Mouse (Mus musculus) spleen, embryonic (tissue): Measurements from ENCODE around the gene Rai2.
"Not testable (repeated sequence)": the region's sequence is repeated elsewhere in the genome, so short reads cannot be mapped to it uniquely, and the experiment has no call there.

Experiments
- CTCF ChIA-PET: fragments of 350-600 bp; sonication (Branson Sonifier 250); formaldehyde crosslinking; loops from one replicate; lab custom pipeline; 2022; lab: Charles Lee

Gene Rai2

DNA sequence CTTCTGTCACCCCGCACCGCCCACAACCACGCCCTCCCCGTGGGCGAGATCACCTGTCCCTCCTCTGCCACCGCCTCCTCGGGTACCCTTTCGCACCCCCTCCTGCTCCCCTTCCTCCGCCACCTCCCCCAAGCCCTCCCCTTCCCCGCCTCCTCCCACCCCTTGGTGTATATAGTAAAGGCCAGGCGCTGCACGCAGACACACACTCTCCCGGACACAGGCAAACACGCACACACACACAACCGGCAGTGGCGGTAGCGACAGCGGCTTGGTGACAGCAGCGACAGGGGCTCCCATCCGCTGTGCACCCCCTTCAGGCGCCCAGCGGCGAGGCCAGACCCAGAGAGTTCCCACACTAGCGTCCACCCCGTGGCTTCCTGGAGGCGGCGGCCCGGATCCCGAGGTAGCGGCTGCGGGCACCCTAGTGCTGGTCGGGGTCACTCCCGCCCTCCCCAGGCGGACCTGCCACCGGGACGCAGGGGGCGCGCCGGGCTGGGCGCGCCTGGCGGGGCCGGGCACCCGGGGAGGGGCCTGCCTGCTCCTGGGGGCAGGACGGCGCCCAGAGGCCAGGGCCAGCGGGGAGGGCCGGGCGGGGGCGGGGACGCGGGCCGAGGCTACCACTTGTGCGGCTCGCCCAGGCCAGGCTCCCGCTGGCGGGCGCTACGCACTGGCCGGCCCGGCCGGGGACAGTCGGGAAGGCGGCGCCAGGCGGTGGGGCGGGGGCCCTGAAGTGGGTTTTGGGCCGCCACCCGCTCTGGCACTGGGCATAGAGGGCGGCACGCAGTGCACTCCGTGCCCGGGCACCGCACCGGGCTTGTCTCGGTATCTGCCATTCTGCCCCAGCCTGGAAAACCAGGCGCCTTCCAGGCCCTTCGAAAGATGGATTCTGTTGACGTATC, at the start of gene Rai2:
Rai2 (plus strand) TSS at position 205 of the 899 bp plus-strand sequence.
- CTCF ChIA-PET: no interaction called here

DNA sequence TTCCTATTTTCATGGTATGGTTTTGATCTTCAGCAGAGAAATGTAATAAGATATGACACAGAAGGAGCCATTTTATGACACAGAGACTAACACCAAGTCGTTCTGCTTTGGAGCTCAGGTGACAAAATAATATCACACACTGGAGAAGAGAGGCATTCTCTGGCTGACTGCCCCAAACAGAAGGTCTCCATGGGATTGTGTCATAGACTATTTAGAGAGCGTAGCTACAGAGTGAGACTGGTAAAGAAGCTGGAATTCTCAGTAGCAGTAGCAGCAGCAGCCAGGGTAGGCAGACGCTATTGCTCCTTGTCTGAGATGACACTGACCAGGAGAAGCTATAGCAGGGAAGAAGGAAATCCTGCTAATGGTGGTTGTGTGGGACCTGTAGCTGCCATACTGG, 27.5 kb upstream of the Rai2 start:
- CTCF ChIA-PET: no interaction called here

DNA sequence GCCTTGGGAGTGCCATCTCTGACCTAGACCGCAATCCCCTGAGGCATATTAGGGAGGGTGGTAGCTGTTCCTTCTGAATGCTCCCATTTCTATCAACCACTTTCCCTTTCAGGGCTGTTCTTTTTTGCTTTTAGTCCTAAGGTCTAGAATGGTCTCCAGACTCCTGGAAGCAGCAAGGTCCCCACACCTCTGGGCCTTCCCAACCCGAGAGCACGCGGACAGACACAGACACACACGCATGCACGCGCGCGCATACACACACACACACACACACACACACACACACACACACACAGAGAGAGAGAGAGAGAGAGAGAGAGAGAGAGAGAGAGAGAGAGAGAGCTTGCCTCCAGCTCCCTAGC, 385 bp upstream of the Rai2 start:
- CTCF ChIA-PET: no interaction called here

DNA sequence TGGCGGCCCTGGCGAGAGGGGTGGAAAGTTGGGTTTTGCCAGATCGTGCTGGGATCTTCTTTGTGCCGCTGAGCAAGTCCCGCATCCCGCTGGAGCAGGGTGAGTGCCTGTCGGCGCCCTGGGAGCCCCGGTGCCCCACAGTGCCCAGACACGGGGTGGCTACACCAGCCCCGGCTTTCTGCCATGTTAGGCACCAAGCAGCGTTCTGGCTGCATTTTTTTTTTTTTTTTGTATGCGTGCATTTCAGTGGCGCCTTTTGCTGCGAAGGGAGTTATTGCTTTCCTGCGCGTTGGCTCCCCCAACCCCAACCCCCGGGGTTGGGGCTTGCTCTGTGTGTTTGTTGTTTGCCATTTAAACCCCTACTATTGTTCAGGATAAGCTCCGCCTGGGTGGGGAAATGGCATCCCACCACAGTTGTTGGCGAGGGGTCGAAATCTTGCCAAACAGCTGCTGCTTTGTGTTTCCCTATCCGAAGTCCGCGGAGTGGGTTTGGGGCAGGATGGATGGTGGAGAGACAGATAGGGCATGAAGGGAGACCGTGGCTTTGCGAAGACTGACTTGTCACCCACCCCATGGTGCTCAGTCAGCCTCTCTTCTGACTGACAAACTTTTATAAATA, 1.0 kb downstream of the Rai2 start:
- CTCF ChIA-PET: no interaction called here

DNA sequence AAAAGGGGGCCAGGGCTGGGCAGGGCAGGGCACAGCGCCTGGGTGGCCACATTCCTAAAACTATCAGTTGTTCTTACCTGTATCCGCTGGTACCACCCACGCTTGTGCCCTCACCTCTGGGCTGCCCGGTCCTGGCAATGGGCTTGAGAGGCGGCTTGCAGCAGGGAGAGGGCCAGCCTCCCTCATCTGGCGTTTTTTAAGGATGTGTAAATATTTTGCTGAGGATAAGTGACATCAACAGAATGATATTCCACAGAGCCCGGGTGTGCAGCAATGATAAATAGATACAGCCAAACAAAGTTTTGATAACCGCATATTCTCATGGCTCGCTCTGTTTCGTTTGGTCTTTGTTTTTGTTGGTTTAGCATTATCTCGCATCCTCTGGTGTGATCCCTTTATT, 1.7 kb downstream of the Rai2 start:
- CTCF ChIA-PET: no interaction called here

DNA sequence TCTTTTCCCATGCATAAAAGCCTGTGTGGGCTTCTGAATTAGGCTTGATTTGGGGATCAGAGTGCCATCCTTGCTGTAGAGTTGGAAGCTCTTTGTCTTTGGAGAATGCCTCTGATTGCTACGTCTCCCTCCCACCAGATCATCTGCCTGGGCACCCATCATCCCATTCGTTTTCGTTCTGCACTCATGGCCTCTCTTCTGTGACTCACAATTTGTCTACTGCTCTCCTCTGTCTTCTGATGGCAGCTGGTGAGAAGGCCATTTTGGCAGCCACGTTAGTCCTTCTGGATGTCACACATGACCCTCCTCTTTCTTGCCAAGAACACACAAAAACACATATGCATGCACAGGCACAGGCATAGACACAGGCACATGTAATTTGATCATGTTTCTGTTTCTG, 4.2 kb downstream of the Rai2 start:
- CTCF ChIA-PET: no interaction called here

DNA sequence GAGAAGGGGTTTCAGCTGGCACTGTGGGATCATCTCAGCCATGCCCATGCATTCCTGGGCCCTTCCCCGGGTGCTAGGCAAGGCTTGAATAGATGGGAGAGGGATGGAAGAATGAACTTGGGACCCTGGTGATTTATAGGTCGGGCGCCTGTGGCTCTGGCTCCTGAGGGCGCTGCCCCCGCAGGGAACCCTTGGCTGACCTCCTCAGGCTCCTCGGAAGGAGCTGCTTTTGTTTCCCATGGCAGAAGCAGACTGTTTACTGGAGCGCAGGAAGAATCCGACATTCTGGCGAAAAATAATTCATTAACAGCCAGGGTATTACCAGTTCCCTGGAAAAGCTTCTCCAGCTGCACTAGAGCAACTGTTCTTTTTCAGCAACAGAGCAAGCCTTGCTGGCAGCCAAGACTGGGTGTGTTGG, 6.5 kb downstream of the Rai2 start:
- CTCF ChIA-PET: no interaction called here

DNA sequence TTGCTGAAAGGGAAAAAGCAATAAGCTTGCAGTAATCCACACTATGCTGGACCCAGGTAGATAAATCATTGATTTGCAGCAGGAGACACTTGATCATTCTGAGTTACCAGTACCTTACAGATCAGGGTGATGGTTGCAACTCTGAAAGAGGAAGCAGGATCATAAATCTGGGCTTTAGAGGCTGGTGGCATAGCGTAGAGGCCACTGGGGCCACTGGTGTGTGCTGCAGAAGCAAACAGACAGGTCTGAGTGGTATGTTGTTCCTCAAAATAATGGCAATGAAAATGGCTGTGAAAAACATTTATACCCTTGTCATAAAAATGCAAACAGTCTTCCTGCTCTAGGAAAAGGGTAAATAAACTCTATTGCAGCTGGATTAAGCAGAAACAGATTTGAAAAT, 9.4 kb downstream of the Rai2 start:
- CTCF ChIA-PET: no interaction called here

DNA sequence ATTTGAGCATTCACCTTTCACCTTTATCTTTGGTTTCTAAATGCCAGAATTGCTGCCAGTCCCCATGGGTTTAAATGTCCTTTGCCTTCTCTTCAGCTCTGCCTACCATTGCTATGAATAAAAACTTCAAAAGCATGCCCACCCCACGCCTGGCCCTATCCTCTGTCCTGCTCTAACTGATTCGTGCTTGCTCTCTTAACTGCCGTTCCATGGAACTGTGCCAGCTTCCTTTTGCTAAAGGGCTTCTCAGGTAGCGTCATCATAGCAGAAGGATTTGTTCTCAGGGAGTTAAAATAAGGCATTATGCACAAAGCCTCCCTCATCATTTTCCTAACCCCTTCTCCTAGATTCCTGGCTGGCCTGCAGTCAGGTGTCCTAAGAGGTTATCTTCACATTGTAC, 11.6 kb downstream of the Rai2 start:
- CTCF ChIA-PET: no interaction called here

DNA sequence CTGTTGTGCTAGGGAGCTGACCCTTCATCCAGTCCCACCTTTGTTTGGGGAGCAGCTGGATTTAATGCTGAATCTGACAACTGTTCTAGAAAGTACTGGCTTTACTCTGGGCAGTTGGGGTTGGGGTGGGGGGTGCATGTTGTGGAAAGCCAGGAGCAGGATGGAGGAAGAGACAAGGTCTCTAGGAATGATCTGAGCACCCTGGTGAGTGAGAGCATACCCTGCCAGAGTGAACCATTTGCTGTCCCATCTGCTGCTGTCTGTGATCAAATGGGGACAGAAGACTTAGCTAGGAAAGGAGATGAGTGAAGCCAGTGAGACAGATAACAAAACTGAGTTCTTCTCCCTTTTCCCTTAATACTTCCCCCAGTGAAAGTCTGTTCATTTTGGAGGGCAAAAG, 13.2 kb downstream of the Rai2 start:
- CTCF ChIA-PET: no interaction called here

DNA sequence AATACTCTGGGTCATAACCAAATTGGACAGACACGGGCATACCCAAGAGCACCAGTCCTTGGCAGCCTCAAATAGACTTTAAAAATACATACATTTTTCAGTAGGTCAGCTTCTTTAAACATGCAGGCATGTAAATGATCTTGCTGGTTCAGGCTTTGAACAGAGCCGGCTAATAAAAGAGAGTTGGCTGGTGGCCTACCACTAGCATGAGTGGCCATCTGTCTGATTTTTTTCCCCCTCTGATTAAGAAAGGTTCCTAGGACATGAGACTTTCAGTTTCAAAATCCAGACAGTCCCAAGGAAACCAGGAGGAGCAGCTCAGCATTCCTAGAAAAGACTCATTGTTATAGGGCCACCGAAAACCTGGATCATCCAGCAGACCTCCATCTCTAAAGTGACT, 15.0 kb downstream of the Rai2 start:
- CTCF ChIA-PET: no interaction called here

DNA sequence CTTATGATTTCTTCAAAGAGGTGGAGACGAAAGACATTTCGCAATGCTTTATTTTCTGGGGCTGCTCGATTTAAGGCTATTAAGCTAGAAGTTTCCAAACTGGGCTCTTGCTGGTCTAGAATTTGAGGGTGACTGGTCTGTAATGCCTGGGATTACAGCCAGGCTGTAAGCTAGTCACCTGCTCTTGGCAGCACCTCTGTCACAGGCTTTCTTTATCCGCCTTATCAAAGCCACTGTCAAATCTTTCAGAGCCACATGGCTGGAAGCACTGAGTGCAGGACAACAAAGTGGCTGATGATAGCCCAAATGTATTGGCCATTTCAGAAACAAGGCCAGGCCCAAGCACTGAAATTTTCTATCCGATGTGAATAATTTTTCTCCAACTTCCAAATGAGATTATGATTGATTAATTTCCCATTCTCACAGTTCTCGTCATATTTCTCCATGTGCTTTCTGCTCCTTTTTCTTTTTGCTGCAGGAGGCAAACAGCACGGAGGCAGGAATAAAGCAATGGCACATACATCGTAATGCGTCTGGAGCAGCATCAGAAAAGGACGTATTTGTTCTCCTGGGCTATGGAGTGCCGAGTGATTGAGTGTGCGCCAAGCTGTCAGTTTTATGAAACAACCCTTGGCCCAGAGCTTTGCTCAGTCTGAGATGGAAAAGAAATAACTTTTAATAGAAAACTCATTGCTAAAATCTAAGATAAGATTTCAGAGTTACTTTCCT, 16.9 kb downstream of the Rai2 start:
- CTCF ChIA-PET: no interaction called here

DNA sequence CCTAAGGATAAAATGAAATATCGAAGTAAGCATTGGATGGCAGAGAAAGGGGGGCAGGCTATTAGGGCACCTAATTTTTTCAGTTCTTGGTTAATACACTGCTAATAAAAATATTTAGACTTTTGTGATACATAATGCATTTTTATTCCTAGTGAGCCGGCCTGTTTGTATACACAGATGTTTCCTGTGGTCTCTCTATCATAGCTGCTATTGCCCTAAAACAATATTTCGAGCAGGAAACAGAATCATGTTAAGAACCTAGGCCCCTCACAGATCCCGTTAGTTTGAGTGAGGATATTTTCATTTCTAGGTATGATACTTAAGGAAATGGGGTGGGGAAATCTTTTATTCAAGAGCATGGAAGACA, 17.4 kb downstream of the Rai2 start:
- CTCF ChIA-PET: no interaction called here

DNA sequence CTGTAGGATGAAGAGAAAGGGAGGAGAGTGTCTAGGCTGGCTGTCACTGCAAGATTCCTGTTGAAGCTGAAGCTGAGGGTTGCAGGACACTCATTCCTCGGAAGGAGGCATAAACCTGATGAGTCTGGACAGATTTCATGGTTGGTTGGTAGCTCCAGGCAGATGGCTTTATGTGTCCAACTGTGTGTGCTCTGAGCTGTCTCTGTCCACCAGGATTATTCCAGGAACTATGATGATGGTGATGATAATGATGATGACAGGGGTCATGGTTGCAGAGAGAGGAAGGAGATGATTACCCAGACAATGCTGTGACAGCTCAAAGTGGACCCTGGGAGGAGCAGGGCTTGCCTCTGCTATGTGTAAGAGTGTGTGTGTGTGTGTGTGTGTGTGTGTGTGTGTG, 22.5 kb downstream of the Rai2 start:
- CTCF ChIA-PET: no interaction called here

DNA sequence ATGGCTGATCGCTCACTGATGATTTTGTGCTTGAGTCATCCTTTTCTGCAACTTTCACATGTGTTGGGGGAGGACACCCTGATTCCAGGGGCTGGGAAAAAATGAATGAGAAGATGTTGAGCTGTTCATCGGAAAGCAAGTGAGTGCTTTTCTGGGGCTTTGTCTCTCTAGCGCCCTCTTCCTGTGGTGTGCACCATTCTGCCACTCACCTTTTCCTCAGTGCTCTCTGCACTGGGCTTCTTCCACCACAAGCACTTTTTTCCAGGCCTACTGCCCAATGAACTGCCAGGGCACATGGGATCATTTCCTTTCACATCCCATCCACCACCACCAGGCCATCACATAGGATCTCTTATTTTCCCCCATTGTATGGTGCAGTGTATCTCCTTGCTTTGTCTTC, 26.2 kb downstream of the Rai2 start:
- CTCF ChIA-PET: no interaction called here

DNA sequence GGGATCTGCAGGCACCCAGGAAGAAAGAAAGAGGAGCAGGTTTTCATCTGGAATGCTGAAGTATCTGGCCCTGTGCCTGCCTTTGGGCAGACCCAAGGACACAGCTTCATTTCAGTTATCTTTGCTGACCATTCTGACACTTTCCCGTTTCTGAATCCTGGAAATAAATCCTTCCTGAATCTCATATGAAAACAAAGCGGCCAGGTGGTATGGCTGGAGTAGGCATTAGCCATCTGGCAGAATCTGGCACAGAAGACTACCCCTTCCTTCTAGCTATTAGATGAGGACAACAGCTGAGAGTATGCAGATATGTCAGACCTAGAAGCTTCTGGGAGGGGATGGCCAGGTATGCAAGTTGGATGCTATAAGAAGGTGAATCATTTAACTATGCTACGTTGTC, 28.4 kb downstream of the Rai2 start:
- CTCF ChIA-PET: no interaction called here

DNA sequence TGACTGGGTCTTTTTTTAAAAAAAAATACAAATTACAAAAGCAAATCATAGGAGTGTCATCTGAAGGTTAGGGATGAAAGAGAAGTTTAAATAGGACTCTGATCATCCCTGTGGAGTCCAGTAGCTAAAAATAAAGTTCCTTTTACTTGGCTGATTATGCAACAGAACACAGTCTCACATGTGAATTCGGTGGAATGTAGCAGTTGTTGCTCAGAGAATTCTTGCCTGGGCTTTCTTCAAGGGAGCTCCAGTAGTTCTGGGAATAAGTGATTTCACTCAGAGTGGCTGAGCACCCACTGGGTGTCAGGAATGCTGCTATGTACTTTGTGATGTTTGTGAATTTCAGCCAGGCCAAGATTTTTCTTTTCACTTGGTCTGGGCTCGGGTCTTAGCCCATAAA, 30.5 kb downstream of the Rai2 start:
- CTCF ChIA-PET: no interaction called here

DNA sequence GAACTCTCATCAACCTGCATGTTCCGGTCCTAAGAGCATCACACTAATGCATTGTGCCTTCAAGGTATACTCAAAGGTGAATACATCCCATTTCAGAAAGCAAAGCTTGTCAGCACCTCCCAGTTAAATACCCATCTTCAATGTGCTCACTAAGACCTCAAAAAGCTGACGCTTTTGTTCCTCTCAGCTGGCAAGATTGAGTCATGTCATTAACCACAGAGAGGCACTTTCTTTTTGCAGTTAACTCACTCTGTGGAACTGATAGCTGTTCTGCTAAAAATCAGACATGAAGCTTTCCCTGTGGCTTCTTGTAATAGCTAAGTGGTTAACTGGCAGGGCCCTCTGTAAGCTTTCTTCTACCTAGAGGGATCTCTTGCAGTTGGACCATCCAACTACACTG, 36.6 kb downstream of the Rai2 start:
- CTCF ChIA-PET: no interaction called here

DNA sequence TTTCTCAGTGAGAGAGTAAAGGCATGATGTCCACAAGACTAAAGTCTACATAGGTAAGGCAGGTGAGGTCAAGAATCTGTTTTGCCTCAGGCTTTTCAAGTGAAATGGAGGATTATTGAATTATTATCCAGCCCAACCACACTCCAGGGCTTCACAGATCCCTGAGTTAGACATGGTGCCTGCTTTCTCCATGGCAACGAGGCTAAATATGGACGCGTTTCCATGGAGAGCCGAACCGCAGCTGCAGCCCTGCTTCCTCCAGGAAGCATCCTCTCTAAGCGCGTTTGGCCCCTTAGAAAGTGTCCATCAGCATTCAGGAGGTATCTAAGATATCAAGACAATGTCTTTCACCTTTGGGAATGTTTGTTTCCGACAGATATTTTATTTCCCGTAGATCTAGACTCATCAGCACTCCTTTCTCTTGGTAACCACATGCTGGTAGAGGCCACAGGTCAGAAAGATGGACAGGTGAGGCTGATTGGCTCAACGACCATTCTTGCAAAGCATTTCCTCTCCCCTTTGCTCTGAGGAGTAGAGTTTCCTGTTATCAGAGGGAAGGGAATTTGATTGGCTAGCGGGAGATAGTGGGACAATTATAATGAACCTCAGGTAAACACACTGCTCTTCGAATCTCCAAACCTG, 59.6 kb downstream of the Rai2 start:
- CTCF ChIA-PET: no interaction called here

DNA sequence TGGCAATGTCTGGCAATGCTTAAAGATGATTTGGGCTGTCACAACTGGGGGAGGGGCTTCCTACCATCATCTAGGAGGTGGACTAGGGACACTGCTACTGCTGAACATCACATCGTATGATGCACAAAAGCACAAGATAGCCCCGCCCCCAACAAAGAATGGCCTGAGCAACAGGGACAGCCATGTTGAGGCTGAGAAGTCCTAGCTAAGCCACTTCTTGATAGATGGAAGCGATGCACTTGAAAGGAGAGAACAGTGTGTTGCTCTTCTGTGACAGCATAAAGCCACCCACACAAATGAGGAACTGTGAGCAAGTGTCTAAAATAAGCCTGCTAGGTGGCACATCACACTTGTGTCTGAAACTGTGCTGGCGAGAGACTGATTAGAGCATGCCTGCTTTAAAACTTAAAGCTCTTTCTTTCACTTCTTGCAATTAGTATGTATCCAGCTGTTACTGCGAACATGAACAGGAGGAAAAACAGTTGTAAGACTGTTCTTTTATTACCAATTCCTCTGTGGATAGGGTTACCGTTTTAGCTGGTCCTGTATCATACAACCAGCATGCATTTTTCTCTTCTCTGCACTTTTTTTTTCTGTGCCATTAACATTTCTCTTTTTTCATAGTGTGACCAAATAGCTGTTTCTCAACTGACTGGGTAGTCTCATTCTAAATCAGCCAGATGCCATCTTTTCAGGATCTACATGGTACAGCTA, 63.6 kb downstream of the Rai2 start:
- CTCF ChIA-PET: no interaction called here

DNA sequence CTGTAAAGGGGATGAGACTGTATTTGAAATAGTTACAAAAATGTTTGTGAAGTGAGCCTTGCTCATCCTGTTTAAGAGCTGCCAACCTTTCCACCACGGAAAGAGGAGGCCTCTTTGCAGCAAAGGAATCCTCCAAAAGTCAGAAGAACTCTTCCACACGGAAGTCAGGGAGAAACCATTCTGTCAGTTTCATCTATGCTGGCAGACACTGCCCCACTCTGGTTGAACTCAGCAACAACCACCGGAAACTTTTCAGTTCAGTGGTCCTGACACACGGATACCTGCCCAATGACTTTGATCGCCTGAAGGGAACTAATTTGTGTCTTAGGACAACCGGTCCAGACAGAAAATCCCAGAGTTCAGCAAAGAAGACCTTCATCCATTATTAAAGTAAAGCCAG, 73.3 kb downstream of the Rai2 start:
- CTCF ChIA-PET: no interaction called here

DNA sequence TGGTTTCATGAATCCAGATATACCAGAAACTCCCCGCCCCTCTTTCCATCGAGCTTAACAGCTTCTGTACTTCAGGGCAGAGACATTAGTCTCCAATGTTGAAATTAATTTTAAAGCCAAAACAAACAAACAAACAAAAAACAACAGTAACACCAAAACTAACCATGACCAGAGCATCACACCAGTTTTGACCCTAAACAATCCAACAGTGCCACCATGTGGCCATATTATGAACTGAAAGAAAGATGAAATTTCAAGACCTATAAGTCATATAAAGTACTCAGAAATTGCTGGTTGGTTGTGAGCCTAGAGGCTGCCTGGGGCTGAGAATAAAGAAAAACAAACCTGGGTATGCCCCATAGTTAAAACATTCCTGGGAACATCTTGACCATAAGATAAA, 109.3 kb downstream of the Rai2 start:
- CTCF ChIA-PET: not testable (repeated sequence)
